Comparison of ENCODE assay signal across 9 mouse cellular contexts in the genomic region with DNA sequence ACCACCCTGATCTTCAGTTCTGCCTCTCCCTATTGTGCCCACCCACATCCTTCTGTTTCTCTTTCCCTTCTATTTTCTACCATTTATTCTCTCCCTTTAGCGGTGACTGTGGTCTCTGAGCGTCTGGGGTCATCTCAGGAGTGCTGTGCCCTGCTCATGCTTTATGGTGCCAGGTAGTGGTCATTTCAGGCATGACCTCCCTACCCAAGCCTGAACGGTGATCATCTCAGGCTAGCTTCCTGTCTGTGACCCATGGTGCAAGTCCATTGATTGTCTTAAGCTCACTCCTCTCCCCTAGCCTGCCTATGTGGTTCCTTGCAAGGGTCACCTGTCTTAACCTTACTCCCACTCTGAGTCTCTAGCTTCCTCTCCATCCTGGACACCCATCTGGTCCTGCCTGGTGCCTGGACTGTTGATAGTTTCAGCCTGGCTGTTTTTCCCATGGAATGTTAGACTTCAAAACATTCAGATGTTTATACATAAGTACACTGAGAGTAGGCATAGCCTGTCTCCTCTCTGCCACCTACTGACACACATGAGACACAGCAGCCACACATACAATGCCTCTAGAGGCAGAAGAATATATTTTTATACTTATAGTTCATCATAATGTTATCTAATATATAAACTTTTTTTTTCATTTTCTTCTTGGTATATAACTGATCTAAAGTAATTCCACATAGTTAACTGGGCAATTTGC.
DNase-seq lines count a peak whose midpoint lies in the region; ATAC-seq and TF ChIP-seq lines count a peak whose summit lies in the region.
"Had no signal": no experiment of that assay in that cellular context is flagged by ENCODE, and none has a peak within 500 bp of the region (broad histone marks: within the 10 kb centered on the region; RNA-seq: fewer than 3 reads in every experiment).

No protein-coding gene starts in this region.

- TF ChIP-seq CTCF in heart, postnatal 0 days (IDR thresholded peaks at IDR 0.05; ENCODE audit: low read depth): peak; percentile 41

- H3K4me3 ChIP-seq in heart, postnatal 0 days (ENCODE audit: low read depth, low read length): no peak overlapping the region
- H3K4me3 ChIP-seq in neural tube, embryonic 13.5 days: no peak overlapping the region

- DNase-seq in heart, postnatal 0 days (ENCODE audit: low spot score): peak; percentile 7
- no peak for DNase-seq in heart, adult 9 months (ENCODE audit: low spot score in 2 of 2)
- DNase-seq in neural tube, embryonic 10.5 days (ENCODE audit: extremely low spot score, low spot score): no peak
- DNase-seq in urinary bladder, postnatal 10 days (ENCODE audit: low spot score): no peak
- no peak for DNase-seq in spleen, postnatal 10 days (ENCODE audit: low spot score in 2 of 2)
- DNase-seq in urinary bladder, postnatal 25 days (ENCODE audit: low spot score): no peak
- DNase-seq: lung, adult 2 months had no signal

- no peaks in the 10 kb centered on the region for H3K36me3 ChIP-seq in heart, postnatal 0 days (replicated peaks; ENCODE audit: control insufficient read depth, insufficient read depth, low read length)
- H3K36me3 ChIP-seq in neural tube, embryonic 13.5 days: no peaks in the 10 kb centered on the region

- no peak overlapping the region for H3K4me2 ChIP-seq in heart, postnatal 0 days (ENCODE audit: low read depth, low read length)
- no peak overlapping the region for H3K4me2 ChIP-seq in neural tube, embryonic 13.5 days

- TF ChIP-seq EP300 in heart, postnatal 0 days (IDR thresholded peaks at IDR 0.05; ENCODE audit: low read depth): no peak

- 77% methylated on average over 3 of the region's 3 CpGs for WGBS in heart, postnatal 0 days
- 88% methylated on average over 3 of the region's 3 CpGs for whole genome bisulfite sequencing in neural tube, embryonic 13.5 days

- H3K4me1 ChIP-seq in heart, postnatal 0 days (ENCODE audit: control insufficient read depth, insufficient read depth): no peaks in the 10 kb centered on the region
- no peaks in the 10 kb centered on the region for H3K4me1 ChIP-seq in neural tube, embryonic 13.5 days (replicated peaks)

- H3K9ac ChIP-seq in heart, postnatal 0 days (replicated peaks; ENCODE audit: low read depth, low read length): no peak overlapping the region
- H3K9ac ChIP-seq in neural tube, embryonic 13.5 days: no peak overlapping the region

- no peak for ATAC-seq in heart, postnatal 0 days (ENCODE audit: insufficient read depth, low read depth)
- 0 out of 2 replicates have a peak, but pooled peaks have one; percentile 23 for ATAC-seq in neural tube, embryonic 13.5 days (ENCODE audit: low read depth)
- peak; percentile 56 to 60; a peak in 3 of 4 replicates for ATAC-seq in hematopoietic stem cell, adult 5-6 weeks (replicated peaks in 1 of 2; ENCODE audit: insufficient read depth in 1 of 2, low FRiP score in 2 of 2, low TSS enrichment in 1 of 2, low read depth in 1 of 2, poor library complexity in 2 of 2, severe bottlenecking in 2 of 2)

- no peaks in the 10 kb centered on the region for H3K27me3 ChIP-seq in heart, postnatal 0 days (ENCODE audit: control insufficient read depth, insufficient read depth, low read length)
- no peaks in the 10 kb centered on the region for H3K27me3 ChIP-seq in neural tube, embryonic 13.5 days

- no peaks in the 10 kb centered on the region for H3K9me3 ChIP-seq in heart, postnatal 0 days (replicated peaks; ENCODE audit: control insufficient read depth, low read length)
- no peaks in the 10 kb centered on the region for H3K9me3 ChIP-seq in neural tube, embryonic 13.5 days

- no peak overlapping the region for H3K27ac ChIP-seq in heart, postnatal 0 days (ENCODE audit: low read depth)
- no peak overlapping the region for H3K27ac ChIP-seq in neural tube, embryonic 13.5 days (replicated peaks)
